Mouse (Mus musculus) embryonic facial prominence, embryonic 12.5 days (tissue): ENCODE data around the gene Arhgap24. TPM values are rescaled to one million over a fixed set of nuclear protein-coding genes. Genes with fewer than 3 reads are reported as not detected.

Source experiments
- ATAC-seq: fragments of 200-750 bp; cut with Nextera tagmentation; 2 replicates; pipeline ENCODE4 v1.8.0; 2017; ENCODE audit not compliant: insufficient number of reproducible peaks, insufficient read depth, low FRiP score, low TSS enrichment
- H3K27ac ChIP-seq: fragments of 300-500 bp; sonication (generic); 2 replicates; pipeline ENCODE4 v1.5.1; 2016; ENCODE audit warnings: mild to moderate bottlenecking
- H3K27me3 ChIP-seq: fragments of 300-500 bp; sonication (generic); 2 replicates; pipeline ENCODE4 v1.6.1; 2016; ENCODE audit warnings: mild to moderate bottlenecking, moderate library complexity
- H3K36me3 ChIP-seq: fragments of 300-500 bp; sonication (generic); 2 replicates; pipeline ENCODE4 v1.6.1; 2016; ENCODE audit warnings: mild to moderate bottlenecking
- H3K4me1 ChIP-seq: fragments of 300-500 bp; sonication (generic); 2 replicates; pipeline ENCODE4 v1.6.1; 2016
- H3K4me2 ChIP-seq: fragments of 300-500 bp; sonication (generic); replicated peaks from 2 replicates; pipeline ENCODE4 v1.6.1; 2016; ENCODE audit warnings: mild to moderate bottlenecking, moderate library complexity
- H3K4me3 ChIP-seq: fragments of 300-500 bp; sonication (generic); 2 replicates; pipeline ENCODE4 v1.5.1; 2016; ENCODE audit warnings: mild to moderate bottlenecking
- H3K9ac ChIP-seq: fragments of 300-500 bp; sonication (generic); 2 replicates; pipeline ENCODE4 v1.6.1; 2016; ENCODE audit warnings: mild to moderate bottlenecking, moderate library complexity
- H3K9me3 ChIP-seq: fragments of 300-500 bp; sonication (generic); 2 replicates; pipeline ENCODE4 v1.6.1; 2016; ENCODE audit warnings: mild to moderate bottlenecking, moderate library complexity
- WGBS: fragments of 180-500 bp; shearing (Covaris S2); methylation state at CpG from one replicate; pipeline ENCODE4 v1.1.7; 2016; 5-methylcytosine and 5-hydroxymethylcytosine counted together
- polyA plus RNA-seq: library from polyadenylated mRNA; unstranded; fragments of >200 nt; fragmentation: Nextera tagmentation; extraction: Ambion mirVana; gene quantifications from 2 replicates; pipeline ENCODE4 v1.2.1, GENCODE M21; 2016

Gene Arhgap24
- polyA plus RNA-seq = 20.7 and 22.4 TPM in 2 replicates

DNA sequence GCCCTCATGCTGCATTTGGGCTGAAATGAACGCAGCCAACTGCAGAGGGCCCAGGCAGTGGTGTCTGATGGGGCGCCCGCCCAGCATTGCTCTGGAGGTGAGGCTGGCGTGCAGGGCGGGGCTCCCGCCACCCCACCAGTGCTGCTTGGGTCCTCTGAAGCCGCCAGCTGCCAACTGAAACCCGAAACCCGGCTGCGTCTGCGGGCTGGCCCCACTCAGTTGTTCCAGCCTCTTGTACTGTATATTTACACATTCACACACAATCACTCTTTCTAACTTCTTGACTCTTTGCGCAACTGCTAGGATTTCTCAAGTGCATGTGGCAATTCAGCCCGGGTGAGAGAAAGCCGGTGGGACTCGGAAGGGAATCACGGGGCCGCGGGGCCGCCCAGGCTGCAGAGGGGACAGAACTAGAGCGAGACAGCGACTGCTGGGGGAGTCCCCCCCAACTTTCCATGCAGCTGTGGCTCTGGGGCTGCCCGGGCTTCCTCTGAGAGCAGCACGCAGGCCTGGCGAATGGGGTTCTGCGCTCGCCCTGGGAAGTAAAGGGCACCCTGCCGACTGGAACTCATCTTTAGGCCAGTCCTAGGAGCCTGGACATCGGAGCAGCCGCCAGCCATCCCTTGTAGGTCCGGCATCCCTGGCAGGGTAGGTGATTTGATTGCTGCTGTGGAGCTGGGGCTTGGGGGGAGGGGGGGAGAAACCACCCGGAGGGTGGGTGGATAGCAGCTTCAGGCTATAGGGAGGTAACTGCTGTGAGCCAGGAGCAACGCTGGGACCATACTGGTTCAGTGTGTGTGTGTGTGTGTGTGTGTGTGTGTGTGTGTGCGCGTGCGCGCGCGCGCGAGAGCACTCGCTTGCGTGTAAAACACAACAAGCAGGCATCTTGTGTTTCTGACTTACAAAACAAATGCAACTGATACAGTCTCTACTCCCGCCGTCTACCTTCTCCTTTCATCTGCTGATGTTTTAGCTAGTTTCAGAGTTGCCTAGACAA lies at the start of gene Arhgap24:
Arhgap24 (plus strand) TSS at position 177 of the 997 bp plus-strand sequence.
- peak; percentile 95 for ATAC-seq
- peak within 1 kb of the TSS; percentile 58 for H3K4me3 ChIP-seq
- under 1% methylated on average over 44 of the region's 44 CpGs for WGBS

GRCm38 (mm10) chr5:102434182-102434581 lies 47.0 kb upstream of the Arhgap24 start:
- H3K4me1 ChIP-seq = no peaks in the 10 kb centered on the region

More for the DNA sequence above, at the start of gene Arhgap24:
- Histone ChIP-seq H3K27ac (peak within 1 kb of the TSS; percentile 96), H3K9me3 (no peaks in the 10 kb centered on the region), H3K9ac (peak within 1 kb of the TSS; percentile 68), H3K36me3 (no peaks in the 10 kb centered on the region), H3K4me2 (peak within 1 kb of the TSS; percentile 64), H3K4me1 (peaks cover 30% of the 10 kb centered on the region), H3K27me3 (no peaks in the 10 kb centered on the region)

DNA sequence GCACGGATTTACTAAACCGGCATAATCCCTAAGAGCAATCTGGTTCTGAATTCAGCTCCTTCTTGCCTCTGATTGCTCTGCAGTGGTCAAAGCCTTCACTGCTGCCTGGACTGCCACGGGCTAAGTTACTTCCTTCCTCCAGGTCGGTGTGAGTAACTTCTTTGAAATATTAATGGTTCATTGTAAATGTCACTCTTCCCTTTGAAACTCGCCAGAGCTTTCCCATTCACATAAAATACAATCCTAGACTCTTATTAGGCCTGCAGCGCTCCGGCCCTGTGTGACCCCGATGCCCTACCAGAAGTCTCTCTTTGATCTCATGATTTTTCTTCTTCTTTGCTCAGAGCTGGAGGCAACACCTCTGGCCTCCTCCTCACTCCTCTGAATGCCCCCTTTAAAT lies 44.6 kb upstream of the Arhgap24 start:
- H3K4me1 ChIP-seq = no peaks in the 10 kb centered on the region
- H3K9ac ChIP-seq = no peak overlapping the region
- H3K36me3 ChIP-seq = no peaks in the 10 kb centered on the region
- H3K4me3 ChIP-seq = no peak overlapping the region
- H3K27me3 ChIP-seq = peaks cover 2% of the 10 kb centered on the region; the same call in 1 of the 2 replicates
- ATAC-seq = no peak
- H3K4me2 ChIP-seq = no peak overlapping the region
- no peaks in the 10 kb centered on the region for H3K9me3 ChIP-seq
- no peak overlapping the region for H3K27ac ChIP-seq
- WGBS = 52% methylated on average over 8 of the region's 8 CpGs

More at GRCm38 (mm10) chr5:102434182-102434581, 47.0 kb upstream of the Arhgap24 start:
- H3K36me3 ChIP-seq = no peaks in the 10 kb centered on the region
- no peak overlapping the region for H3K4me2 ChIP-seq
- ATAC-seq = no peak
- no peak overlapping the region for H3K9ac ChIP-seq
- WGBS = 52% methylated on average over 4 of the region's 4 CpGs
- H3K4me3 ChIP-seq = no peak overlapping the region
- no peaks in the 10 kb centered on the region for H3K9me3 ChIP-seq
- peaks cover 2% of the 10 kb centered on the region; the same call in 1 of the 2 replicates for H3K27me3 ChIP-seq
- H3K27ac ChIP-seq = no peak overlapping the region

DNA sequence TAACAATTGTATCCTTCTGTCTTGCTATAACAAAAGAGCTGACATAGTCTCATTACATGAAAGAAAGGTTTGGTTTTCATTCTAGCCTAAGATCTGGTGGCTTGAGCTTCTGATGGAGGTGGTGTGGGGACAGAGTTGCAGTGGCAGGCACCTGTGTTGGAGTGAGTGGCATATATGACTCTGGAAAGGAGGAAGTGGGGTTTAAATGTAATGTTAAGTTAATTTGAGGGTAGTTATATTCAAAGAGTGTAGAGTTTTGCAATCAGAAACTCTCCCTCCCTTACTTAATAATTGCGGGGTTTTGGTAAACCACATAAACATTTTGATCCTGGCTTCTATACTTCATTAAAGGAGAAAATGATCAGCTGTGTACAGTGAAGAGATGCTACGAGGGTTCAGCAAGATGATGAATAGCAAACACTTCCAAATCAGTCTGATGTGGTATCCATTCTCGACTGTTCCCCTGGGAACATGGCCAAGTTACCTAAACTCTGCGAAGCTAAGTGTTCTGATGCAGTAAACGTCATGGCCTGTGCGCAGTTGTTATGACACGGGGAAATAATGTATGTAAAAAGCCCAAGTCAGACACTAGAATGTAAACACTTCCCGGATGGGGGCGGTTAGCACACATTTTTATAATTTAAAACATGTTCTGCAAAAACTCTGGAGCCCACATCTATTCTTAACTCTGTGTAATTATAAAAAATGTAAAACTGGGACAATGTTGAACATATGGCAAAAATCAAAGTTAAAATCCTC lies 41.9 kb upstream of the Arhgap24 start:
- no peak overlapping the region for H3K9ac ChIP-seq
- no peak overlapping the region for H3K4me2 ChIP-seq
- no peaks in the 10 kb centered on the region for H3K4me1 ChIP-seq
- no peak overlapping the region for H3K27ac ChIP-seq
- no peaks in the 10 kb centered on the region for H3K9me3 ChIP-seq
- 51% methylated on average over 9 of the region's 9 CpGs for whole genome bisulfite sequencing
- ATAC-seq = no peak
- H3K36me3 ChIP-seq = no peaks in the 10 kb centered on the region
- H3K27me3 ChIP-seq = no peaks in the 10 kb centered on the region
- H3K4me3 ChIP-seq = no peak overlapping the region

GRCm38 (mm10) chr5:102447436-102447835 lies 33.8 kb upstream of the Arhgap24 start:
- Histone ChIP-seq H3K27me3 (no peaks in the 10 kb centered on the region), H3K9me3 (no peaks in the 10 kb centered on the region), H3K36me3 (no peaks in the 10 kb centered on the region), H3K4me2 (no peak overlapping the region), H3K9ac (no peak overlapping the region), H3K4me1 (no peaks in the 10 kb centered on the region), H3K27ac (no peak overlapping the region), H3K4me3 (no peak overlapping the region)
- no peak for ATAC-seq
- WGBS = 93% methylated on average over 9 of the region's 9 CpGs

- H3K27me3 ChIP-seq = no peaks in the 10 kb centered on the region
- no peaks in the 10 kb centered on the region for H3K36me3 ChIP-seq
- no peaks in the 10 kb centered on the region for H3K4me1 ChIP-seq
- H3K9me3 ChIP-seq = no peaks in the 10 kb centered on the region
- no peak overlapping the region for H3K9ac ChIP-seq
- H3K4me2 ChIP-seq = no peak overlapping the region
- no peak overlapping the region for H3K27ac ChIP-seq
- WGBS = 94% methylated on average over 2 of the region's 2 CpGs
- ATAC-seq = no peak
- no peak overlapping the region for H3K4me3 ChIP-seq
Measured at GRCm38 (mm10) chr5:102450897-102451296, 30.3 kb upstream of the Arhgap24 start.

GRCm38 (mm10) chr5:102452079-102452797 lies 29.0 kb upstream of the Arhgap24 start:
- WGBS = 72% methylated on average over 7 of the region's 7 CpGs
- Histone ChIP-seq H3K27ac (0 out of 2 replicates have a peak overlapping the region, but pooled peaks have one; percentile 2), H3K4me3 (no peak overlapping the region), H3K27me3 (no peaks in the 10 kb centered on the region), H3K4me2 (no peak overlapping the region), H3K9me3 (no peaks in the 10 kb centered on the region), H3K9ac (no peak overlapping the region), H3K4me1 (no peaks in the 10 kb centered on the region), H3K36me3 (no peaks in the 10 kb centered on the region)
- no peak for ATAC-seq

GRCm38 (mm10) chr5:102453324-102453723 lies 27.9 kb upstream of the Arhgap24 start:
- no peaks in the 10 kb centered on the region for H3K36me3 ChIP-seq
- no peak overlapping the region for H3K4me3 ChIP-seq
- H3K9me3 ChIP-seq = no peaks in the 10 kb centered on the region
- H3K4me1 ChIP-seq = 0 out of 2 replicates have a peak, but pooled peaks cover 3% of the 10 kb centered on the region
- no peaks in the 10 kb centered on the region for H3K27me3 ChIP-seq
- H3K9ac ChIP-seq = no peak overlapping the region
- no peak for ATAC-seq
- H3K4me2 ChIP-seq = no peak overlapping the region
- WGBS = 91% methylated on average over 2 of the region's 2 CpGs
- no peak overlapping the region for H3K27ac ChIP-seq

DNA sequence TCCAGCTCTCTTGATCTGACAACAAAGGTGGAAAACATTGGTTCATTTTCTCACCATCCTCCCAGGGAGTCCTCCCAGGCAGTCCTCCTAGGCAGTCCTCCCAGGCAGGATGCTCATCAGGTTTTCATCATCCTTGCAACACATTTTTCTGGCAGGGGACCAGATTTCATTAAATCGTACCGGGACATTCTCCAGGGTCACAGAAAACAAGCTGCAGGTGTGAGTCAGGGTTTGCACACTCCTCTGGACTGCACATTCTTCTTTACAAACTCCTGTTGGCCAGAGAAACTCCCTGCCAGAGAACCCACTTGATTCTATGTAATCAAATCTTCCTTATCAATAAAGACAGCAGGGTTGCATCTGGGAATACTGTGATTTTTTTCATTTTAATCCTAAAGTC lies 25.9 kb upstream of the Arhgap24 start:
- Histone ChIP-seq H3K27me3 (no peaks in the 10 kb centered on the region), H3K4me2 (no peak overlapping the region), H3K9ac (no peak overlapping the region), H3K4me3 (no peak overlapping the region), H3K36me3 (no peaks in the 10 kb centered on the region), H3K27ac (no peak overlapping the region), H3K9me3 (no peaks in the 10 kb centered on the region), H3K4me1 (0 out of 2 replicates have a peak, but pooled peaks cover 3% of the 10 kb centered on the region)
- 33% methylated on average over 2 of the region's 2 CpGs for WGBS
- ATAC-seq = no peak

DNA sequence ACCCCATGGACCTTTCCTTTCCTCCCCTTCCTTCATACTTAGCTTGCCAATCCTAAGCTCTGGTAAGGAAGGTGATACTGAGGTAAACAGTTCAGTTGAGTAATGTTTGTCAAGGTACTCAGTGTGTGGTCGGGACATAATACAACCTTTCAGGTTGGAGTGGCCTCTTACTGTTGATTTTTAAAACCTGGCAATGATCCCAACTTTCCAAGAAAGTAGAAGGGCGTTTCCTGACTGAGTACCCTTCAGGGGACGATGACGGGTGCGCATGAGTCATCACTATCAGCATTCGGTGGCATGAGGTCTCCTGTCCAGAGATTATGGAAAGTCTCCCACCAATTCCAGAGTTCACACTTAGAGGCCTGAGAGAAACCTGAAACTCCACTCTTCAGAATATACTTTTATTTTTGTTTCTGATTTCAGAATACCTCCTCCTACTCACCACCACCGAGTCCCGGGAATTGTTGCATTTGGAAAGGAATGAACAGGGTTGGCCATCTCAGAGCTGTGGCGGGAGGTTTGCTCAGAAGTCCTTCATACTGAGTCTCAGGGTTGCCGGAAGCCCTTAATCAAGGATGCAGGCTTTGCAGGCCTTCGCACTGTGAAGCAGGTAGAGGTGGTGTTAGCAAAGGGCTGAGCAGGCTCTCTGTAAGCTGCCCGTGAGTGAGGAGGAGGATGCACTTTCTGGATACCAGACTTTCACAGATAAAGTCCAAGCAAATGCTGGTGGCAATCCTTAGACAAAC lies 20.6 kb upstream of the Arhgap24 start:
- Histone ChIP-seq H3K36me3 (no peaks in the 10 kb centered on the region), H3K27me3 (no peaks in the 10 kb centered on the region), H3K9me3 (no peaks in the 10 kb centered on the region), H3K4me2 (no peak overlapping the region), H3K4me1 (0 out of 2 replicates have a peak, but pooled peaks cover 3% of the 10 kb centered on the region), H3K27ac (no peak overlapping the region), H3K4me3 (no peak overlapping the region), H3K9ac (no peak overlapping the region)
- WGBS = 81% methylated on average over 12 of the region's 12 CpGs
- no peak for ATAC-seq
